Mouse (Mus musculus): Measurements from ENCODE around the gene Ccser1. TPM values are rescaled to one million over a fixed set of nuclear protein-coding genes. Genes with fewer than 3 reads are reported as not detected.

Gene Ccser1
- total RNA-seq, 2 experiments from 2014 or later, result 47.0 to 49.7 TPM

DNA sequence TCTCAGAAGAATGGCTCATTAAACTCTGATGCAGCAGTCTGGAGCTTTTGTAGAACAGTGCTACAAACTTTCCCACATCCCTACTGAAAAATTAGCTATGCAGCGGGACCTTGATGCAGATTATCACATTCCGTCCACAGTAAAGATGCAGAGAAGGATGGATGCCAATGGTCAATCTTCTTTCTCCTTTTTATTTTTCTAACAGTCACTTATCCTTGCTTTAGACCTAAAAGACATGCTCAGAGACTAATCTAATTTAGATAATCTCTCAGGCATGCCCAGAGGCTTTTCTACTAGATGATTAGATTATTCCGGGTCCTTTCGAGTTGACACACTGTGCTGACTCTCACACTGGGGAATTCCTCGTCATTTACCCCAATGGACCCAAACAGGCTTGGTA is 421.8 kb downstream of the Ccser1 start:
- DNase-seq, result no peak
- intact Hi-C loops (cut with DNase I), result no loop called here

DNA sequence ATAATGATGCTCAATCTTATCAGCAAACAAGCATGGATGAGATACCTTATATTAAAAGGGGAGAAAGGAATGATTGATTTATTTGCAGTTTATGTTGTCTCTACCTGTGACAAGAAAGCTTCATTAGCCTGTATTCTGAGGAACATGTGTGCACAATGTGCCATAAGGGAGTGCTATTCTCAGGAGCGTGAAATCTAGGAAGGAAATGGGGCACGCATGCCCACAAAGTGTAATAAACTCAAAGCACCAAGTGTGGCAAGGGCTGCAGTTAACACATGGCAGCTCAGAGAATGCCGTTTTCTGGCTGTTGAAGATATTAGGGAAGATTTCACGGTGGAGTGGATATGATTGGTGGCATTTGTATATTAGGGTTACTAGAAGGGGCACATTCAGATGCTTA is 434.8 kb downstream of the Ccser1 start:
- DNase-seq, result no peak
- intact Hi-C loops (cut with DNase I), result no loop called here

DNA sequence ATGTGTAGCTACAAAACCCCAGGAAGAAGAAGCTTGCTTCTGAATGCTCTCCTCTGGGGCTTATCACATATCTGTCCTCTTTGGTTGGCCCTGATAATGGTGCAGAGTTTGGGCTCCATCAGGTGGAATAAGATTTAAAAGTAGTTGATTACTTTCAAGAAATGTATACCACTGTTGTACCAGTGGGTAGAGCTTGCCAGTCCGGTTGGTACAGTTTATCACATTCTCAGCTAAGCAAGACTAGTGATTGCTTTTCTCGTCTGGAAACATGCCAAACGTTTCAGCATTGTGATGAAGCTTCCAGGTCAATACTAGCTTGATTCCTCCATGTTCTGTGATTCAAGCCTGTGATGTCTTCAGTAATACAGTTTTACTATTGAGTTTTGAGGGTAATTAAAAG is 441.6 kb downstream of the Ccser1 start:
- intact Hi-C loops (cut with DNase I), result no loop called here
- DNase-seq, result no peak

DNA sequence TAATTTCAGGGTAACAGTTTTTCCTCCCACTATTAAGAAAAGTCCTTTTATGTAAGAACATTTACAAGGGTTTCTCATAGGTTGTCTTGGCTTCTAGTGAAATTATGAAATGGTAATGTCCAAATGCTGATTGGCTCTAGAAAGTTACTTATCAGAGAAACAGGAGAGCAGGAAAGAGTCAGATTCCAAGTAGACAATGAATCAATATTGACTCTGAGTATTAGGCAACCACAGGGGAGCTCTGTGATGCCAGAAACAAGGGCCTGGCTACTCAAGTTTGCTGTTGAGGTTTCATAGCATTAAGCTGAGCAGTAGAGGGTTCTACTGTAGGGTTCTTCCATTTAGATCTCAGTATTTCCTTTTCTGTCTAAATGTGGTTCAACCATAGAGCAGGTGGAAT is 481.3 kb downstream of the Ccser1 start:
- intact Hi-C loops (cut with DNase I), result no loop called here
- no peak for DNase-seq

DNA sequence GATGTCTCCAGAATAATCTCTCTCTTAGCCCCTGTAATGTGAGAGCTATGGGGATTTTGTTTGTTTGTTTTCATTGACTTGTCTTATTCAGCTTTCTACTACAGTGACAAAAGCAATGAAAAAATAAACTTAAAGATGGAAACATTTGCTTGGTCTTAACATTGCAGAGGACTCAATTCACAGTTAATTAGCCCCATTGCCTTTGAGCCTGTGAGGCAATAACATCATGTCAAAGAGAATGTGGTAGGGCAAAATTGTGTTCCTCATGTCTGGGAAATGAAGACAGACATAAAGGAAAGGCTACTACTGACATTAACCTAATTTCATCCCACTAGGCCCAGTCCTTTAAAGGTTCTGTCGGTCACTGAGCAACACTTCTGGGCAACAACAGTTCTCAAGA is 484.4 kb downstream of the Ccser1 start:
- no peak for DNase-seq
- intact Hi-C loops (cut with DNase I), result no loop called here

DNA sequence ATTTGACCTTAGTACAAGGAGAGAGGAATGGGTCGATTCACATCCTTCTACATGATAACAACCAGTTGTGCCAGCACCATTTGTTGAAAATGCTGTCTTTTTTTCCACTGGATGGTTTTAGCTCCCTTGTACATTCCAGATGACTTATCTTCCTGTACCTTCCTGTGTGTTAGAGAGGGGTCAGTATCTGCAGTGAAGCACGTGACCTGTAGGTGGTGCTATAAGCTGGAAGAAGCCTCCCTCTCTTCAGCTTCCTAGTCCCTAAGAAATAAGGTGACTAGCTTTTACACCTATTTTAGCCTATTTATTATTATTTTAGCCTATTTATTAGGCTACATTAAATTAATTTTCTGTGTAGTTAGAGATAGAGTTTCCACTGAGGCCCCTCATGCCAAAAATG is 506.9 kb downstream of the Ccser1 start:
- intact Hi-C loops (cut with DNase I), result no loop called here
- DNase-seq, result peak; percentile 7

DNA sequence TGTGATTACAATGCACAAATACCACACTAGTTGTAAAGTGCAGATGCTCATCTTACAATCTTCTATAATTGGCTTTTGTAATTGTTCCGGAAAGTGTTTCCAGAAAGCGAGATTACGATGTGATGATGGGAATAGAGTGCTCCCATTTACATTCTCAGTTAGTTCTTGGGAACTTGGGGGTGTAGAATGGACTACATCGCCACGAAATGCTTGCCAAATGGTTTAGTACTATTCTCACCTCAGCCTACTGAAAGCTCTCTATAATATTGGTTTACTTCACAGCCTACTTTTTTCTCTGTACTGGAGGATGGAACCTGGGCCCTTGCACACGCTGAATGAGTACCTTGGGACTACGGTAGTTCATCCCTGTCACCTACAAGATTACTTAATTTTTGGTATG is 522.9 kb downstream of the Ccser1 start:
- no peak for DNase-seq
- intact Hi-C loops (cut with DNase I), result no loop called here

DNA sequence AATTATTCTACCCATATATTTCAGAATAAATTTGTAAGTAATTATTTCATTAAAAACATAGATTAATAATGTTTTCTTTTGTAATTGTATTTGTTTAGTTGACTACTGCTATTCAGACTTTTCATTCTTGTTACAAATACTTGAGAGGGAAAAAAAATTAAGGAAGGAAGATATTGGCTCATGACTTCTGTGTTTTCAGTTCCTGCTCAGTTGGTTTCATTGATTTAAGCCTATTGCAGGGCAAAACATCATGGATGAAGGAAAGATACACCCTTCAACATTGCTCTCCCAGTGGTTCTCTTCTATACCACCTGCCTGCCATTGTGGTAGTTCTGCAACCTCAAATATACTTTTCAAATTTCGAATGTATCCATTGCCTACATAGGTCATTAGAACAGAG is 541.1 kb downstream of the Ccser1 start:
- no peak for DNase-seq
- intact Hi-C loops (cut with DNase I), result no loop called here

DNA sequence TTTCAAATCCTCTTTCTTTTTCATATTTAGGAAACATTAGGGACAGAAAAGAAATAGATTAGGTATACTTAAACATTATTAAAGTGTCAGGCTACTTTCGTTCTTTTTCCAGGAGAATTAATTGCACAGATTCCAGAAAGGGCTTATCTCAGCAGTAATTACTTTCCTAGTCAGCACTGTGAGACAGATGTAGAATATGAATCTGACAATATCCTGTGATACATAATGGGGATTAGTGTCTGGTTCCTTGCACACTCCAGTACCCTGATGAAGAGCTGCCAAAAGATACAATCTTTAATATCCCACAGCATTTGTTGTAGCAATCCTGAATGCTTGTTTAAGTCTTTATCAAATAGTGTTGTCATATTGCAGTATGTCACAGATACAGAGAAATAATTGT is 548.9 kb downstream of the Ccser1 start:
- no peak for DNase-seq
- intact Hi-C loops (cut with DNase I), result no loop called here

DNA sequence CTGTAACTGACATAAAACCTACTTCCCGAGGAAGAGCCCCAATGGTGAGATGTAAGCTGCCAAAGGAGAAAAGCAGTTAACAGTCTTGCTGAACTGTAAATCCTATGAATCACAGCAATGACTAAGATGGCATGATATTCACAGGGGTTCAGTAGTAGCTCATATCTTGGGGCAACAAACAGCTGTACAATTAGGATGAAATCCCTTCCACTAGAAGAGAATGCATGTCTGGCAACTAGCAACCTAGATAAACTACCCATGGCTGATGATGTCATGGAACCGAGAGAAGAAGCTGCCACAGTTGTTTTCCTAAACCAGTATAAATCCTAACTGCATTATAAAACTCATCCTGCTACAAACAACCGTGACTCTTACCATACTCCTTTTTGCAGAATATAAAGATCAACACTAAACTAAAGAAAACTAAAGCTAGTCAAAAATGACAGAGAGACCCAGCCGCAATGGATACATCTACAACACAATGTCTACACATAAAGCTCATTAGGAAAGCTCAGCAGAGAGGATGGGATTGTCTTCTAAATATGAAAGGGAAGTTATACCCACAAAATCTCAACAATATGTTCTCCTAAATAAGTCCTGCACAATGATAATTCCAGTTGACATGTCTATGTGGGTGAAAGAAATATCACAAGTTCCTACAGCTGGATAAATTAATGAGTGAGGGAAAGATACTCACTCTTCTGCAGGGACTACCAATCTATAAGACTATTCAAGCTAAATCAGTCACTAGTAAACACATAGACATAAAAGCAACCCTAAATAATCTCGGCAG is 550.2 kb downstream of the Ccser1 start:
- DNase-seq, result no peak
- intact Hi-C loops (cut with DNase I), result no loop called here

DNA sequence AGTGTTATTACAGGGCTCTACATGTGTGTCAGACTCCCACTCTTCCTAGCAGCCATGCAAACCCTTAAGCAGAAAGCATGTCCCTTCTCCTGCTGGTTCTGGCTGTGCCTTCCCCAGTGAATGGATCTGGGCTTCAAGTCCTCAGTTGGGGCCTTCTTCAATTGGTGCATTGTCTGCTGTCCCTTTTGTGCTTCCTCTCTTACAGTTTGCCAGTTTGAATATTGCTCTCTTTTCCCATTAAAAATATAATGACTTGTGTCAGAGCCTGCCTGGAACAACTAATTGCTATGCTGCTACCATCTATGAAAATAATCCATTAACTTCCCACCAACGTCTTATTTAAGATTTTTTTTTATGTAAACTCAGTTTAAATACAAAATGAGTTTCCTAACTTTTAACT is 566.2 kb downstream of the Ccser1 start:
- DNase-seq, result no peak

DNA sequence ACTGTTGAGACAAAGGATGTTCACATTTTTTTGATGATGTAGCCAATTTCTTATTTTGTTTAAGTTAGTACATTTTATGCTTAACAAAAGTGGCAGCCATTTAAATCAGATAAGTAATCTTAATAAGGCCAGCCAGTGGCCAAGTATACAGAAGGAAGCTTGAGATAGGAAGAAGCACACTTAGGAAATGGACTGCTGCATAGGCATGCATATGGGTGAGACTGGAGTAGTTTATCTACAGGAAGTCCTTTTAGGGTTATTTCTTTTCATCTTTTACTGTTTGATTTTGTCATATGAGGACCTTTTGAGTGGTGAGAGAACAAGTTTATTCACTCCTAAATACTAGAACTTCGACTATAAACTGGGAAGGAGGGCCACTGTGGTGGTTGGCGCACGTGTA is 582.0 kb downstream of the Ccser1 start:
- intact Hi-C loops (cut with DNase I), result no loop called here

More for the DNA sequence above, 566.2 kb downstream of the Ccser1 start:
- intact Hi-C loops (cut with DNase I), result no loop called here

DNA sequence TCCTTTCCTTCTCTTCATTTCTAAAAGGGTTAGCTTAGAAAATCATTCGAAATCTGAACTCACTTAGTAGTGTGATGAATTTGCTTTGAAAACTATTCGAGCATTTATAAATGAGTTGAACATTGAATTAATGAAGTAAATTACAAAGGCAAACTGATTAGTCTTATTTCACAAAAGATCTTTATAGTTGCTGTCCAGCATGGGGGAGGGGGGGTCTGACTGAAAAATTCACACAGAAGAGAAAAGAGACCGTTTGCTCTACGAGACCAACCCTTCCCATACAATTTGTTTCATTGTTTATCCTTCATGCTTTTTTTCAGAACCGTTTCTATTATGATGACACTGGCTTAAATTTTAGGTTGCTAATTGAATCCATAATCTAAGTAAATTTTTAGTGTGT is 583.3 kb downstream of the Ccser1 start:
- DNase-seq, result no peak
- intact Hi-C loops (cut with DNase I), result no loop called here

More for the DNA sequence above, 582.0 kb downstream of the Ccser1 start:
- no peak for DNase-seq

DNA sequence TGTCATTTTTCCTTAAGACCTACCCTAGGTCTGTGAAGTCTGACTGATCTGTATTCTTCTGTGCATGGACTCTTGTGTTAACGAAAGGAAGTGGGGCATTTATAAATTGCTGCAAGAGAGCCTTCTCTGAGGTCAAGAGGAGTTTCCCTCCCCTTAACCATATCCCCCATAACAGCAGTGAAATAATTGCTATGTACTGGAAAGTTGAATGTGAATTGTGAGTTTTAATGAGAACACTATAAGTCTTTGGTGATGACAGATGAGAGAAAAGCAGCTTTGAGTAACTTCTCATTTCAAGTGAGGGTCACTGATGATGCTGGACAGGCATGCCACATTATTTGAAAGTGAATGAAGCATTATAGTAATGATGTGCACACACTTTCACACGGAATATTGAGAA is 585.7 kb downstream of the Ccser1 start:
- intact Hi-C loops (cut with DNase I), result no loop called here
- DNase-seq, result no peak

DNA sequence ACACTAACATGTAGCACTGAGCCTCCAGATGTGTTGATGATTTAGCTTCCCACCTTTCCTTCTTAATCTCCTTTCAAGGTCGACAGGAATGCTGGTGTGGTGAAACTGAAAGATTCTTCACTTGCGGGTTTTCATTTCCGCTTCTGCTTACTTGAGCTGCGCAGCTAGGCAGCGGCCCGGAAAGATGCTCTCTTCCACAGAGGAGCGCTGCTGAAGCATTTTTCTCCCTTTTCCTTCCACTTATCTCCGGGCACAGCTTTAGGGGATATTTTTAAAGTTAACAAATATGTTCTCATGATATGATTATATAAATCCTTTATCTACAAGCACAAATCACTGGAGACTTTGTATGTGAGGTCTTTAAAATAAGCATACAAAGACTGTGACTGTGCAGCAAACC is 587.0 kb downstream of the Ccser1 start:
- intact Hi-C loops (cut with DNase I), result no loop called here
- no peak for DNase-seq

DNA sequence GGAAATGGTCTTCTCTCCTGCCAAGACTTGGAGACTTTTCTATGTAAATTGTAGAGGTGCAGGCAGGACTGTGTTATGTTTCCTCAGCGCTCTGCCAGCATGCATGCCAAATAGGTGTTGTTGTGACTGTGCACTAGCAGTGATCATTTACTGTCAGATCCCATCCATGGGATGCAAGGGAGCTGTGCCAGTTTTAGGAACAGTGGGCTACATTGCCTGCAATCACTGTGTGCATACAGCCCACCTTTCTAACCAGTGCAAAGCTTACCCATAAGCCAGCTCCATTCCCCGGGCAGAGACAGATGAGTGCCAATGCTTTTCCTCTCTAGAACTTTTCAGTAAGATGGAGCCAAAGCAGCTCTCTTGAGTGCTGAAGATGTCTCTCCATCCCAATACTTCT is 606.6 kb downstream of the Ccser1 start:
- intact Hi-C loops (cut with DNase I), result no loop called here
- DNase-seq, result peak; percentile 35

DNA sequence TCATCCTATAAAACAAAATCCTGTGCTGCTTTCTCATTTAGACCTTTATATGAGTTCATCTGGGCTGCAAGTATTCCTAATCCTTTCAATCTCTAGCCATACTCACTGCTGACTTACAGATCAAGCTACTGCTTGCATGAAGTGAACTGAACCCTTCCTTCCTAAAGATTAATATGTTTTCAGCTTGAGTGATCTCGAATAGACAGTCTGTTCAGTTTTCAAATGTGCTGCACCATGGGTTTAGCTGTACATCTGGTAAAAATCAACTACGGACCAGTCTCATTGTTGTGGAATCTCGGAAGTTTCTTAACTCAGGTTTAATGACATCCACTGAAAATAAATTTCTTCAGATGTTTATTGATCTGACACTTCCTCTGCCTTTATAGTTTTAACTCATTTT is 620.8 kb downstream of the Ccser1 start:
- intact Hi-C loops (cut with DNase I), result no loop called here
- DNase-seq, result no peak

DNA sequence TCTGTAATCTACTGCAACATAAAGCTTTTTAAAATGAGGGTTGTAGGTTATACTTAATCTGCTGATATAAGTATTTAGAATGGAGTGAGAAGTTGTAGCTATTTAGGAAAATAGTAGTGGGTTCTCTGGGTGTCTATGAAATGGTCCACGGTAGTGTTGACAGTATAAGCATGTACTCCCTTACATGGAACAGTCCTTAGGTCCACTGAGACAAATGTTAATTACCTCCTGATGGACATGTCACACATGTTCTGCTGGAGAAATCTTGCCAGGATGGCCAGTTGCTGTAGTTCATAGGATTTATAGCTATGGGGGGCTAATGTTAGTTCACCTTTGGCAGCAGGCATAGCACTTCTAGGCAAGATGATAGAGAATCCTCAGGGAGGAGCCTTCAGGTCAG is 625.4 kb downstream of the Ccser1 start:
- intact Hi-C loops (cut with DNase I), result no loop called here

DNA sequence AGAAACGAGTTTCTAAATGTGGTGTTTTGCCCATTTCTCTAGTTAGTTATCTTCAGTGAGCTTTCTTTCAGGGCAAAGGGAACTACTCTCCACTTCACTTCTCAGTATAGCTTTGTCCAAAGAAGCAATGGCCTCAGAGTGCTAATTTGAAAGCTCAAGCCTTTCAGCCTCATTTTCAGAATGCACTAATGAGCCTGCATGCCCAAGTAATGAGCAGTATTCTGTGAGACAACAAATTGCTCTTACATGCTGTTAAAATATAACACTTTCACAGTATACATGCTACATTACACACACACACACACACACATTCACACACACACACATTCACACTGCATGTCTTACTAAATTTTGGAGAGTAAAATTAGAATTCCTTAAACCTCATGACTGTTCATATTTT is 637.6 kb downstream of the Ccser1 start:
- intact Hi-C loops (cut with DNase I), result no loop called here
- no peak for DNase-seq

More for the DNA sequence above, 625.4 kb downstream of the Ccser1 start:
- no peak for DNase-seq

DNA sequence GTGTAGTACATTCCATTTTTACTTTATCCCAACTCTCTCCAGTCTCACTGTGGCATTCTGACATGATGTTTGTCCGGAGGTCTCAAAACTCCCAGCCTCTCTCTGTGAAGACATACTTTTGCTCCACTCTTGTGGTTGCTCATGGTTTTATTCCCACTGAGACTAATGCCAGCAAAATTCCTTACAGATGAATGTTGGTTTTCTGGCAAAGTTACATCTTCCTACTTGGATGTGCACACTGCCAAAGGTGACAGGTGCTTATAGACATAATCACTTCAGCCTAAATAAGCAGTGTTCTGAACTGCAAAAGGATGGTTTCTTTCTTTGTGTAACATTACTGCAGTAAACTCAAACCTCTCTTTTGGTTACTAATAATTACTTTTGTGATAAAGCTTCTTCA is 696.2 kb downstream of the Ccser1 start:
- no peak for DNase-seq
- intact Hi-C loops (cut with DNase I), result no loop called here

DNA sequence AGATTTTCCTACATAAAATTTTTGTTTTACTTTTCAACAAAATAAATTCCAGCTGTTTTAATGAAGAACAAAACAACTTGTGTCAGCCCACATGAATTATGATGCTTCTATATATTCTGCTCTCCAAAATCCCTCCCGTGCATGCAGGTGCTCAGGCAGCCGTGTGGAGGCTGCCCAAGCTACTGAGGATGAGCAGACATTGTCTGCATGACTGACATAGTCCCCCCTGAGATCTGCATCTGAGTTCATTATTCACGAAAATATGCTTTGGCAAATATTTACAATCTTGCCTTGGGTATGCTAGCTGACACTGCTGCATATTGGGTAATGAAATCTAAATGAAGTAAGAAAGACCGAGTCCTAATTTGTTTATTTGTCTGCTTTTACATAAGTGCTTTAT is 718.1 kb downstream of the Ccser1 start:
- DNase-seq, result no peak
- intact Hi-C loops (cut with DNase I), result no loop called here

DNA sequence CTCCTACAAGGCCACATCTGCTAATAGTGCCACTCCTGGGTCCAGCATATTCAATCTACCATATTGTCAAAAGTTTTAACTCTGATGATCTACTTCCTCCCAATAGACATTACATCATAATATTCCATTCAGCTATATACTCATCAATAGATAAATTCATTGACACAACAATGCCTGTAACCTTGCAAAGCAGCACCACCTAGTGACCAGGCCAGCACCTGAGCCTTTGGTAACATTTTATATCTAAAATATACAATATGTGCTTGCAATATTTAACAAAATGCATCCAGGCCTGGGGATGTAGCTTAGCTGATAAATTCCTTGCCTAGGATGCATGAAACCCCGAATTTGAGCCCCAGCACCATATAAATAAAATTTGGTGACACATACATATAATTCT is 722.6 kb downstream of the Ccser1 start:
- intact Hi-C loops (cut with DNase I), result no loop called here
- DNase-seq, result peak; percentile 13

DNA sequence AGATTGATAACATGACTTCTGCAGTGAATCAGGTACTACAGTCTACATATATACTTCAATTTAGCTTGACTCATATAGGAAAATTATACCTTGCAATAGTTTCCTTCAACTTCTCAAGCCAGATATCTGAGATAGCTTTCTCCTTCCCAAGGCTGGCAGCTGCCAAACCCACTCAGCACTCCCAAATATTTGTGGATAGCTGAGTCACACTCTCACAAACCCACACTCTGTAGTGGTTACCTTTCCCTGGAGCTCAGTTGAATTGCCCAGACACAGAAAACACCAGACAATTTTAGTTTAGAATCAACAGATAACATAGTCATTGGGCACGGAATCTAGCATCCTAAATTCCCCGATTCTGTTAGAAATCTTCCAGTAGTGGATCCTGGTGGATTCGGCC is 732.8 kb downstream of the Ccser1 start:
- intact Hi-C loops (cut with DNase I), result no loop called here
- no peak for DNase-seq
